Mouse (Mus musculus) v-Abl transformed pro-B cells (cell line): ENCODE data around the gene Mettl3.
"Not testable (repeated sequence)": the region's sequence is repeated elsewhere in the genome, so short reads cannot be mapped to it uniquely, and the experiment has no call there.

Source experiments
- in situ Hi-C, 2 experiments: fragments of 400-800 bp; cut with MboI; formaldehyde crosslinking; loops; one replicate each; pipeline ENCODE4 v1.15.1; 2025; ENCODE audit not compliant: unreplicated experiment in 2 of 2

Mettl3 gene

GRCm38 (mm10) chr14:52303517-52303916, 1.4 kb downstream of the Mettl3 start:
- in situ Hi-C loops = not testable (repeated sequence)

GRCm38 (mm10) chr14:52295558-52296264, 9.2 kb downstream of the Mettl3 start:
- in situ Hi-C loops = loop anchor here in 1 of 2 experiments (5.0 kb wide), 1 partner anchor 37 kb away; no protein-coding TSS in a partner anchor

GRCm38 (mm10) chr14:52284191-52284590, 20.7 kb downstream of the Mettl3 start:
- in situ Hi-C loops = no loop called here

GRCm38 (mm10) chr14:52283629-52284028, 21.3 kb downstream of the Mettl3 start:
- in situ Hi-C loops = no loop called here

- in situ Hi-C loops = loop anchor here in 1 of 2 experiments (10.0 kb wide), 1 partner anchor 1195 kb away; no protein-coding TSS in a partner anchor
Measured at GRCm38 (mm10) chr14:52279747-52280120, 25.2 kb downstream of the Mettl3 start.

- in situ Hi-C loops = loop anchor here in 1 of 2 experiments (10.0 kb wide), 1 partner anchor 1194 kb away; no protein-coding TSS in a partner anchor
Measured at GRCm38 (mm10) chr14:52278932-52279746, 25.8 kb downstream of the Mettl3 start, which contains the start of the genes Tox4 and Rab2b. Gene Tox4, plus strand, starts transcription at chr14:52279146. Gene Rab2b, minus strand, starts transcription at chr14:52279545.

GRCm38 (mm10) chr14:52277210-52277609, 27.7 kb downstream of the Mettl3 start:
- in situ Hi-C loops = loop anchor here in 1 of 2 experiments (10.0 kb wide), 1 partner anchor 1192 kb away; no protein-coding TSS in a partner anchor

- in situ Hi-C loops = loop anchor here in 1 of 2 experiments (10.0 kb wide), 1 partner anchor 1188 kb away; no protein-coding TSS in a partner anchor
Measured at GRCm38 (mm10) chr14:52272781-52273180, 32.1 kb downstream of the Mettl3 start.

GRCm38 (mm10) chr14:52257484-52258213, 47.3 kb downstream of the Mettl3 start, which contains the start of gene Chd8:
Gene Chd8, minus strand, starts transcription at chr14:52257780.
- in situ Hi-C loops = no loop called here

GRCm38 (mm10) chr14:52256311-52257175, 48.4 kb downstream of the Mettl3 start:
- in situ Hi-C loops = no loop called here

GRCm38 (mm10) chr14:52246129-52246528, 58.8 kb downstream of the Mettl3 start:
- in situ Hi-C loops = no loop called here
